Mouse (Mus musculus): ENCODE measurements around the gene Clspn. TPM values are rescaled to one million over a fixed set of nuclear protein-coding genes. Genes with fewer than 3 reads are reported as not detected.
A peak's percentile ranks its signal among the peaks of the same experiment; 100 is the strongest.

Gene Clspn
- polyA plus RNA-seq (2014; fragmentation: Nextera tagmentation; extraction: Ambion mirVana) = 41.8 and 53.7 TPM in 2 replicates

- Histone ChIP-seq H3K27ac (ENCODE audit: low read depth, low read length) (peak within 1 kb of the TSS; percentile 62), H3K9ac (ENCODE audit: low read depth, low read length) (peak within 1 kb of the TSS; percentile 66), H3K36me3 (ENCODE audit: control insufficient read depth, insufficient read depth, low read length) (no peaks in the 10 kb centered on the region), H3K27me3 (ENCODE audit: control insufficient read depth, insufficient read depth, low read length) (no peaks in the 10 kb centered on the region), H3K4me2 (replicated peaks; ENCODE audit: low read depth, low read length) (peak within 1 kb of the TSS; percentile 57), H3K4me3 (ENCODE audit: low read depth, low read length) (peak within 1 kb of the TSS; percentile 64), H3K4me1 (replicated peaks; ENCODE audit: control insufficient read depth, insufficient read depth, low read length) (no peaks in the 10 kb centered on the region), H3K9me3 (ENCODE audit: control insufficient read depth, low read length) (no peaks in the 10 kb centered on the region)
- under 1% methylated on average over 54 of the region's 54 CpGs for WGBS
- DNase-seq (ENCODE audit: low spot score) (peak; percentile 93), ATAC-seq (ENCODE audit: low FRiP score) (peak; percentile 97)
Observed at GRCm38 (mm10) chr4:126556809-126557711, at the start of gene Clspn. Gene Clspn, plus strand, starts transcription at chr4:126556935.

GRCm38 (mm10) chr4:126508110-126508899 lies 48.4 kb upstream of the Clspn start:
- Histone ChIP-seq H3K9me3 (ENCODE audit: control insufficient read depth, low read length) (no peaks in the 10 kb centered on the region), H3K9ac (ENCODE audit: low read depth, low read length) (no peak overlapping the region), H3K4me3 (ENCODE audit: low read depth, low read length) (no peak overlapping the region), H3K27ac (ENCODE audit: low read depth, low read length) (no peak overlapping the region), H3K27me3 (ENCODE audit: control insufficient read depth, insufficient read depth, low read length) (no peaks in the 10 kb centered on the region), H3K4me2 (replicated peaks; ENCODE audit: low read depth, low read length) (no peak overlapping the region), H3K36me3 (ENCODE audit: control insufficient read depth, insufficient read depth, low read length) (0 out of 2 replicates have a peak, but pooled peaks cover 2% of the 10 kb centered on the region), H3K4me1 (replicated peaks; ENCODE audit: control insufficient read depth, insufficient read depth, low read length) (no peaks in the 10 kb centered on the region)
- DNase-seq (ENCODE audit: low spot score) (no peak), ATAC-seq (ENCODE audit: low FRiP score) (no peak)
- WGBS = 79% methylated on average over 14 of the region's 14 CpGs

- no peak overlapping the region for H3K4me3 ChIP-seq (ENCODE audit: low read depth, low read length)
- no peak overlapping the region for H3K4me2 ChIP-seq (replicated peaks; ENCODE audit: low read depth, low read length)
- H3K9me3 ChIP-seq (ENCODE audit: control insufficient read depth, low read length) = no peaks in the 10 kb centered on the region
- no peaks in the 10 kb centered on the region for H3K27me3 ChIP-seq (ENCODE audit: control insufficient read depth, insufficient read depth, low read length)
- DNase-seq (ENCODE audit: low spot score) (no peak), ATAC-seq (ENCODE audit: low FRiP score) (no peak)
- 0 out of 2 replicates have a peak, but pooled peaks cover 2% of the 10 kb centered on the region for H3K36me3 ChIP-seq (ENCODE audit: control insufficient read depth, insufficient read depth, low read length)
- 90% methylated on average over 2 of the region's 2 CpGs for WGBS
- H3K4me1 ChIP-seq (replicated peaks; ENCODE audit: control insufficient read depth, insufficient read depth, low read length) = no peaks in the 10 kb centered on the region
- H3K9ac ChIP-seq (ENCODE audit: low read depth, low read length) = no peak overlapping the region
- H3K27ac ChIP-seq (ENCODE audit: low read depth, low read length) = no peak overlapping the region
Observed at GRCm38 (mm10) chr4:126509072-126509471, 47.7 kb upstream of the Clspn start.

- Histone ChIP-seq H3K9me3 (ENCODE audit: control insufficient read depth, low read length) (no peaks in the 10 kb centered on the region), H3K36me3 (ENCODE audit: control insufficient read depth, insufficient read depth, low read length) (0 out of 2 replicates have a peak, but pooled peaks cover 2% of the 10 kb centered on the region)
Observed at GRCm38 (mm10) chr4:126511013-126511412, 45.7 kb upstream of the Clspn start.

GRCm38 (mm10) chr4:126512308-126513066 lies 44.2 kb upstream of the Clspn start:
- H3K4me1 ChIP-seq (replicated peaks; ENCODE audit: control insufficient read depth, insufficient read depth, low read length) = no peaks in the 10 kb centered on the region
- no peak overlapping the region for H3K9ac ChIP-seq (ENCODE audit: low read depth, low read length)
- H3K36me3 ChIP-seq (ENCODE audit: control insufficient read depth, insufficient read depth, low read length) = 0 out of 2 replicates have a peak, but pooled peaks cover 2% of the 10 kb centered on the region
- H3K27me3 ChIP-seq (ENCODE audit: control insufficient read depth, insufficient read depth, low read length) = no peaks in the 10 kb centered on the region
- no peak overlapping the region for H3K27ac ChIP-seq (ENCODE audit: low read depth, low read length)
- DNase-seq (ENCODE audit: low spot score) (no peak), ATAC-seq (ENCODE audit: low FRiP score) (no peak)
- H3K4me3 ChIP-seq (ENCODE audit: low read depth, low read length) = no peak overlapping the region
- H3K9me3 ChIP-seq (ENCODE audit: control insufficient read depth, low read length) = no peaks in the 10 kb centered on the region
- WGBS = 89% methylated on average over 6 of the region's 6 CpGs
- no peak overlapping the region for H3K4me2 ChIP-seq (replicated peaks; ENCODE audit: low read depth, low read length)

More at GRCm38 (mm10) chr4:126511013-126511412, 45.7 kb upstream of the Clspn start:
- DNase-seq (ENCODE audit: low spot score) (no peak), ATAC-seq (ENCODE audit: low FRiP score) (no peak)
- no peak overlapping the region for H3K4me3 ChIP-seq (ENCODE audit: low read depth, low read length)
- no peak overlapping the region for H3K9ac ChIP-seq (ENCODE audit: low read depth, low read length)
- H3K27ac ChIP-seq (ENCODE audit: low read depth, low read length) = no peak overlapping the region
- H3K4me2 ChIP-seq (replicated peaks; ENCODE audit: low read depth, low read length) = no peak overlapping the region
- no peaks in the 10 kb centered on the region for H3K4me1 ChIP-seq (replicated peaks; ENCODE audit: control insufficient read depth, insufficient read depth, low read length)
- no peaks in the 10 kb centered on the region for H3K27me3 ChIP-seq (ENCODE audit: control insufficient read depth, insufficient read depth, low read length)
- WGBS = 89% methylated on average over 5 of the region's 5 CpGs

- Histone ChIP-seq H3K4me2 (replicated peaks; ENCODE audit: low read depth, low read length) (no peak overlapping the region), H3K4me3 (ENCODE audit: low read depth, low read length) (no peak overlapping the region), H3K27me3 (ENCODE audit: control insufficient read depth, insufficient read depth, low read length) (no peaks in the 10 kb centered on the region), H3K4me1 (replicated peaks; ENCODE audit: control insufficient read depth, insufficient read depth, low read length) (no peaks in the 10 kb centered on the region), H3K36me3 (ENCODE audit: control insufficient read depth, insufficient read depth, low read length) (no peaks in the 10 kb centered on the region), H3K9ac (ENCODE audit: low read depth, low read length) (no peak overlapping the region), H3K27ac (ENCODE audit: low read depth, low read length) (no peak overlapping the region), H3K9me3 (ENCODE audit: control insufficient read depth, low read length) (no peaks in the 10 kb centered on the region)
- ATAC-seq (ENCODE audit: low FRiP score) (no peak), DNase-seq (ENCODE audit: low spot score) (no peak)
- WGBS = 83% methylated on average over 3 of the region's 3 CpGs
Observed at GRCm38 (mm10) chr4:126526164-126526563, 30.6 kb upstream of the Clspn start.

- WGBS = 95% methylated on average over 5 of the region's 5 CpGs
- no peaks in the 10 kb centered on the region for H3K4me1 ChIP-seq (replicated peaks; ENCODE audit: control insufficient read depth, insufficient read depth, low read length)
- no peak overlapping the region for H3K4me3 ChIP-seq (ENCODE audit: low read depth, low read length)
- H3K9me3 ChIP-seq (ENCODE audit: control insufficient read depth, low read length) = no peaks in the 10 kb centered on the region
- no peak overlapping the region for H3K27ac ChIP-seq (ENCODE audit: low read depth, low read length)
- H3K36me3 ChIP-seq (ENCODE audit: control insufficient read depth, insufficient read depth, low read length) = no peaks in the 10 kb centered on the region
- no peak overlapping the region for H3K9ac ChIP-seq (ENCODE audit: low read depth, low read length)
- no peaks in the 10 kb centered on the region for H3K27me3 ChIP-seq (ENCODE audit: control insufficient read depth, insufficient read depth, low read length)
- no peak for ATAC-seq (ENCODE audit: low FRiP score)
- DNase-seq (ENCODE audit: low spot score) = no peak
- H3K4me2 ChIP-seq (replicated peaks; ENCODE audit: low read depth, low read length) = no peak overlapping the region
Observed at GRCm38 (mm10) chr4:126526828-126527227, 29.9 kb upstream of the Clspn start.

GRCm38 (mm10) chr4:126532292-126532691 lies 24.4 kb upstream of the Clspn start:
- Histone ChIP-seq H3K4me1 (replicated peaks; ENCODE audit: control insufficient read depth, insufficient read depth, low read length) (no peaks in the 10 kb centered on the region), H3K9me3 (ENCODE audit: control insufficient read depth, low read length) (no peaks in the 10 kb centered on the region), H3K27ac (ENCODE audit: low read depth, low read length) (no peak overlapping the region), H3K9ac (ENCODE audit: low read depth, low read length) (peak overlapping the region; percentile 93; the same call in 1 of the 2 replicates), H3K27me3 (ENCODE audit: control insufficient read depth, insufficient read depth, low read length) (peaks cover 2% of the 10 kb centered on the region; the same call in 1 of the 2 replicates), H3K4me3 (ENCODE audit: low read depth, low read length) (peak overlapping the region; percentile 97), H3K36me3 (ENCODE audit: control insufficient read depth, insufficient read depth, low read length) (no peaks in the 10 kb centered on the region), H3K4me2 (replicated peaks; ENCODE audit: low read depth, low read length) (peak overlapping the region; percentile 89)
- 35% methylated on average over 5 of the region's 5 CpGs for WGBS
- DNase-seq (ENCODE audit: low spot score) (no peak), ATAC-seq (ENCODE audit: low FRiP score) (no peak)
